Mouse (Mus musculus): ENCODE measurements around the gene Trim45.
A peak's percentile ranks its signal among the peaks of the same experiment; 100 is the strongest.

- TF ChIP-seq POLR2A (IDR thresholded peaks at IDR 0.05; ENCODE audit: insufficient read length, low read depth), result no peak
- peak; percentile 7 for TF ChIP-seq USF1 (IDR thresholded peaks at IDR 0.05; ENCODE audit: low read depth)
- TF ChIP-seq MAX (IDR thresholded peaks at IDR 0.05; ENCODE audit: low read depth), result no peak
- no peak for TF ChIP-seq TCF3 (IDR thresholded peaks at IDR 0.05; ENCODE audit: insufficient read length, low read depth)
- no peak for TF ChIP-seq TCF12 (IDR thresholded peaks at IDR 0.05; ENCODE audit: insufficient read depth, poor library complexity, severe bottlenecking)
- TF ChIP-seq E2F4 (IDR thresholded peaks at IDR 0.05; ENCODE audit: insufficient read depth), result no peak
- no peak for TF ChIP-seq CEBPB (IDR thresholded peaks at IDR 0.05; ENCODE audit: insufficient read depth, poor library complexity, severe bottlenecking)
- no peak for TF ChIP-seq MYOD1 (IDR thresholded peaks at IDR 0.05; ENCODE audit: control insufficient read depth in 1 of 3, insufficient read length in 2 of 3, low read depth in 2 of 3)
Measured at GRCm38 (mm10) chr3:100920611-100921140, 1.3 kb upstream of the Trim45 start.
